Mouse (Mus musculus): ENCODE results near the gene Ubash3b. TPM values are rescaled to one million over a fixed set of nuclear protein-coding genes. Genes with fewer than 3 reads are reported as not detected.
A peak's percentile ranks its signal among the peaks of the same experiment; 100 is the strongest.

Ubash3b gene
- polyA plus RNA-seq, 1 experiment from 2014 or later, result 5.7 TPM

DNA sequence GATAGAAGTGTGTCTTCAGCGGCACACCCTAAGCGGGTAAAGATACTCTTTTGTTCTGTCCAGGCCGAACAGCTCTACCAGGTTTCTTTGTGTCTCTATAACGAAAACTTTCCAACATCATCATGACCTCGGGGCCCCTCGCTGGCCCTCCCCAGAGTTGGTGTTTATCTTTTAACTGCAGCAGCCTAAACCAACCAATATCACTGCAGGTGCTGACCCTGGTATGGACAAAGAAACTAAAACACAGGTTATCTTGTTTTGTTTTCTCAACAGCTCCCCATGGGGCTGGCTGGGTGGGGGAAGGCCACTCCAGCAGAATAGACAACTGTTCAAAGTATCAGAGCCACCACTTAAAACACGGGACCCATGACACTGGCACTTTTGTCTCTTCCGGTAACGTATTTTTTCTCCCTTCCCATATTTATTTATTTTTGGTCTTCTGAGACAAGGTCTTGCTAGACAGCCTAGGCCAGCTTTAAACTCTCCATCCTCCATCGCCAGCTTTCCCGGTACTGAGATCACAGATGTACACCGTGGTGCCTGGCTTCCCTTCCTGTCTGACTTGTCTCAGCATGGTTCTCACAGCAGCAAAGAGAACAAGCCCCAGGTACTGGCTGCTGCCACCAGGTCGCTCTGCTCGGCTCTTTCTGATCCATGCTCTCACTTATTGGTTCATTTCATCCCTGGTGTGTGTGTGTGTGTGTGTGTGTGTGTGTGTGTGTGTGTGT lies 81.9 kb downstream of the Ubash3b start:
- no peak overlapping the region for H3K4me3 ChIP-seq (ENCODE audit: low read length)
- H3K9ac ChIP-seq (ENCODE audit: low read length), result no peak overlapping the region
- peaks cover 33% of the 10 kb centered on the region for H3K4me1 ChIP-seq (ENCODE audit: control insufficient read depth, insufficient read depth, low read length)
- no peak overlapping the region for H3K27ac ChIP-seq (ENCODE audit: low read length)
- no peak overlapping the region for H3K4me2 ChIP-seq (ENCODE audit: low read depth, low read length)
- ATAC-seq (replicated peaks; ENCODE audit: extremely low read depth, insufficient read depth, low FRiP score), result no peak
- H3K36me3 ChIP-seq (ENCODE audit: control insufficient read depth, insufficient read depth), result no peaks in the 10 kb centered on the region
- WGBS, result 61% methylated on average over 14 of the region's 14 CpGs
- H3K9me3 ChIP-seq (replicated peaks; ENCODE audit: control insufficient read depth, low read length), result no peaks in the 10 kb centered on the region
- no peaks in the 10 kb centered on the region for H3K27me3 ChIP-seq (ENCODE audit: control insufficient read depth, insufficient read depth, low read length)

DNA sequence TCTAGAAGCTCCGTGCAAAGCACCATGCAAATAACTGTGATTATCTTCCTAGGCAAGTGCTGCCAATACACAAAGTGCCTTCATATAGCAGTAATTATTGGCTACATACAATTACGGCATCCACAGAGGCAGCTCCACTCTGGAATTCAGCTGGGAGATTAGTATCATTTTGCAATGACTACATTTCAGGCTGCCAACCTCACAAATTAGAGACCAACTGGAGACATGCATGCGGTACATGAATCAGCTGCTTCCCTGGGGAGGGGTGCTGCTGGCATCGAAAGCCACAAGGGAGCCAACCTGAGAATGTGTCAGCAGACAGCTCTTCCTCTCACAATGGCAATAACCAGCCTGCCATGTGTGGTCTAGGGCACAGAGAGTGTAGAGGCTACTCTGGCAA lies 83.3 kb downstream of the Ubash3b start:
- 76% methylated on average over 4 of the region's 4 CpGs for WGBS
- Histone ChIP-seq H3K36me3 (ENCODE audit: control insufficient read depth, insufficient read depth) (no peaks in the 10 kb centered on the region), H3K4me2 (ENCODE audit: low read depth, low read length) (no peak overlapping the region), H3K9me3 (replicated peaks; ENCODE audit: control insufficient read depth, low read length) (no peaks in the 10 kb centered on the region), H3K4me1 (ENCODE audit: control insufficient read depth, insufficient read depth, low read length) (peaks cover 25% of the 10 kb centered on the region), H3K27me3 (ENCODE audit: control insufficient read depth, insufficient read depth, low read length) (no peaks in the 10 kb centered on the region), H3K27ac (ENCODE audit: low read length) (no peak overlapping the region), H3K9ac (ENCODE audit: low read length) (no peak overlapping the region), H3K4me3 (ENCODE audit: low read length) (no peak overlapping the region)
- no peak for ATAC-seq (replicated peaks; ENCODE audit: extremely low read depth, insufficient read depth, low FRiP score)

DNA sequence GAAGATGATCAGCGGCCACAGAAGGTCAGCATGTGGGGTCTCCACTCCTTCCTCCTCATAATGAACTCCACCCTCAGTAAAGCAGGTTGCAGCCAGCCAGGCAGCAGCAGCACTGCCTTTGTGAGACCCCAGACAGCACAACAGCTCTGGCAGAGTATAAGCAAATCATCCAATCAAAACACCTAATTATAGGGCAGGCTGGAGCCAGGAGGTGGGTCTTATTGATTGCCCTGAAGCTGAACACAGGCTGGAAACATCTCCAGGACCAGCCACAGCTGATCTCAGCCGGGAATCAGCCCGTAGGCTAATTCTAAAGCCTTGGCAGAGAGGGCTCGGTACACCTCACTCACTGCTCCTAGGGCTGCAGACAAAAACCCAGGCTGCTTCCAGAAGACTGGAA lies 85.3 kb downstream of the Ubash3b start:
- peaks cover 16% of the 10 kb centered on the region for H3K4me1 ChIP-seq (ENCODE audit: control insufficient read depth, insufficient read depth, low read length)
- WGBS, result 68% methylated on average over 4 of the region's 4 CpGs
- H3K27ac ChIP-seq (ENCODE audit: low read length), result no peak overlapping the region

DNA sequence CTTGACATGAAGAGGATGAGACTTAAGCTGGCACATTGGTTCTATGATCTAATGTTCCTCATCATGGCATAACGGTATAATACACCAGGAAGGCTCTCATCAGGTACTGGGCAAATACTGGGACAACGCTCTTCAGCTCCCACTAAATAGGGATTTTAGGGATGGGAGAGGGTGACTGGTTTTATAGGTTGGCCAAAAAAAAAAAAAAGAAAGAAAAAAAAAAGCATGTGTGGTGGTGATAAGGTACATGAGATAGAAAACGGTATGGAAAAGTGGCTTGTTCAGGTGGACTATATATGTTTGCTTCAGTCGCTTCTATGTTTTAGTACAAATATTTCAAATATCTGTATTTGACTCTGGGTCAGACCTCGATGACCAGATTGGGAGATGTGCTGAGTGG lies 86.0 kb downstream of the Ubash3b start:
- WGBS, result 86% methylated on average over 5 of the region's 5 CpGs
- Histone ChIP-seq H3K4me3 (ENCODE audit: low read length) (no peak overlapping the region), H3K4me2 (ENCODE audit: low read depth, low read length) (no peak overlapping the region), H3K27me3 (ENCODE audit: control insufficient read depth, insufficient read depth, low read length) (no peaks in the 10 kb centered on the region), H3K27ac (ENCODE audit: low read length) (no peak overlapping the region), H3K4me1 (ENCODE audit: control insufficient read depth, insufficient read depth, low read length) (peaks cover 9% of the 10 kb centered on the region), H3K9me3 (replicated peaks; ENCODE audit: control insufficient read depth, low read length) (no peaks in the 10 kb centered on the region), H3K9ac (ENCODE audit: low read length) (no peak overlapping the region), H3K36me3 (ENCODE audit: control insufficient read depth, insufficient read depth) (no peaks in the 10 kb centered on the region)
- no peak for ATAC-seq (replicated peaks; ENCODE audit: extremely low read depth, insufficient read depth, low FRiP score)

More for the DNA sequence above, 85.3 kb downstream of the Ubash3b start:
- Histone ChIP-seq H3K36me3 (ENCODE audit: control insufficient read depth, insufficient read depth) (no peaks in the 10 kb centered on the region), H3K27me3 (ENCODE audit: control insufficient read depth, insufficient read depth, low read length) (no peaks in the 10 kb centered on the region), H3K4me2 (ENCODE audit: low read depth, low read length) (no peak overlapping the region), H3K4me3 (ENCODE audit: low read length) (no peak overlapping the region), H3K9ac (ENCODE audit: low read length) (no peak overlapping the region), H3K9me3 (replicated peaks; ENCODE audit: control insufficient read depth, low read length) (no peaks in the 10 kb centered on the region)
- ATAC-seq (replicated peaks; ENCODE audit: extremely low read depth, insufficient read depth, low FRiP score), result no peak

DNA sequence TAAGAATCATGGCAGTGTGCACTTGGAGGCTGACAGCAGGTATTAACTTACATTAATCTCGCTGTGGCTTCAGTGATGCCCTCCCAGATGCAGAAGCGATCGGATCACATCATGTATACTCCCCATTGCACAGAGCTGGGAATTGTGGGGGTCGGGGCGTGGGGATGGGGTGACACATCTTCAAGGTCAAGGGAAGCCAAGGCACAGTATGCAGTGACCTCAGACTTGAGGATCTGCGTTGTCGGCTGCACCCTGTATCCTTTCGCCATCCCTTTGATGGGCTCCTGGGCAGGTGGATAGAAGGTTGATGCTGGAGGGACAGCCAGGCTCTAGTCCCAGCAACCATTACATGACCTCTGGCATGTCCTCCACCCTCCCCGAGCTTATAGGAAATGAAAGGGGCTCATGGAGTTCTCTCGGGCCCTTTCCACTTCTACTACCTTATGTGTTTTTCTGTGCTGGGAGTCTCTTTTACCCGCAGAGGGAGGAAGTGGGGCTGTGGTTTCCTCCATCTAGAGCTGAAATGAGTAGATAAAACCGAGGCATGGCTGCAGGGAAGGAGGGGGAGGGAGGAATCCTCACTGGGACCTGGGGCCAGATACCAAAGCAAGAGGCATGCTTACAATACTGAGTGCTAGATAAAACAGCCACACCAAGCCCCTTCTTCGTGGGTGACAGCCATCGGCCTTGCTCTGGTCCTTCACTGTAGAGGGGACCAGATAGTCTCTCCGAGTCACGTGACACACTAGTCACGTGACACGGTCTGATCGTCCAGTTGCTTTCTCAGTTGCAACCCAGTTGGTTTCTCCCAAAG lies 88.1 kb downstream of the Ubash3b start:
- Histone ChIP-seq H3K9me3 (replicated peaks; ENCODE audit: control insufficient read depth, low read length) (no peaks in the 10 kb centered on the region), H3K36me3 (ENCODE audit: control insufficient read depth, insufficient read depth) (no peaks in the 10 kb centered on the region), H3K4me3 (ENCODE audit: low read length) (no peak overlapping the region), H3K4me2 (ENCODE audit: low read depth, low read length) (peak overlapping the region; percentile 3; the same call in 1 of the 2 replicates), H3K27me3 (ENCODE audit: control insufficient read depth, insufficient read depth, low read length) (no peaks in the 10 kb centered on the region), H3K27ac (ENCODE audit: low read length) (no peak overlapping the region), H3K9ac (ENCODE audit: low read length) (no peak overlapping the region), H3K4me1 (ENCODE audit: control insufficient read depth, insufficient read depth, low read length) (peaks cover 14% of the 10 kb centered on the region)
- peak; percentile 34; the same call in 1 of the 2 replicates for ATAC-seq (replicated peaks; ENCODE audit: extremely low read depth, insufficient read depth, low FRiP score)
- 66% methylated on average over 19 of the region's 19 CpGs for WGBS

DNA sequence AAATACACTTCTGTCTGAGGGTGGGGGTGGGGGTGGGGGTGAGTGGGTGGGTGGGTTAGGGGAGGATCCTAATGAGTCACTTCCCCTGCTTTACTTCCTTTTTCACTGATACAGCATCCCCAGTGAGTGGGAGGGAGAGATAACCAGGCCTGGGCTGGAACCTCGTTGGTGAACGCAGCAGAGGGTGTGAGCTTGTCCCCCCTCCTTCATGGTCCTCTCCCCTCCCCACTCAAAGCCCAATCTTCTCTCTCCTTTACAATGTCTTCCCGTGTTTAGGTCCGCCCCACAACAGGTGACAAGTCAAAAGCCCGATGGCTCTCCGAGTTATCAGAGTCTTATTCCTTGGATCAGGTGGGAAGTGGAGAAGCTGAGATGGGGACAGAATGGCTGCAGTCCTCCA lies 88.7 kb downstream of the Ubash3b start:
- Histone ChIP-seq H3K27me3 (ENCODE audit: control insufficient read depth, insufficient read depth, low read length) (no peaks in the 10 kb centered on the region), H3K9ac (ENCODE audit: low read length) (no peak overlapping the region), H3K4me2 (ENCODE audit: low read depth, low read length) (no peak overlapping the region), H3K4me1 (ENCODE audit: control insufficient read depth, insufficient read depth, low read length) (peaks cover 20% of the 10 kb centered on the region), H3K9me3 (replicated peaks; ENCODE audit: control insufficient read depth, low read length) (no peaks in the 10 kb centered on the region), H3K27ac (ENCODE audit: low read length) (no peak overlapping the region), H3K4me3 (ENCODE audit: low read length) (no peak overlapping the region), H3K36me3 (ENCODE audit: control insufficient read depth, insufficient read depth) (no peaks in the 10 kb centered on the region)
- peak; percentile 43; the same call in 1 of the 2 replicates for ATAC-seq (replicated peaks; ENCODE audit: extremely low read depth, insufficient read depth, low FRiP score)
- WGBS, result 44% methylated on average over 6 of the region's 6 CpGs

DNA sequence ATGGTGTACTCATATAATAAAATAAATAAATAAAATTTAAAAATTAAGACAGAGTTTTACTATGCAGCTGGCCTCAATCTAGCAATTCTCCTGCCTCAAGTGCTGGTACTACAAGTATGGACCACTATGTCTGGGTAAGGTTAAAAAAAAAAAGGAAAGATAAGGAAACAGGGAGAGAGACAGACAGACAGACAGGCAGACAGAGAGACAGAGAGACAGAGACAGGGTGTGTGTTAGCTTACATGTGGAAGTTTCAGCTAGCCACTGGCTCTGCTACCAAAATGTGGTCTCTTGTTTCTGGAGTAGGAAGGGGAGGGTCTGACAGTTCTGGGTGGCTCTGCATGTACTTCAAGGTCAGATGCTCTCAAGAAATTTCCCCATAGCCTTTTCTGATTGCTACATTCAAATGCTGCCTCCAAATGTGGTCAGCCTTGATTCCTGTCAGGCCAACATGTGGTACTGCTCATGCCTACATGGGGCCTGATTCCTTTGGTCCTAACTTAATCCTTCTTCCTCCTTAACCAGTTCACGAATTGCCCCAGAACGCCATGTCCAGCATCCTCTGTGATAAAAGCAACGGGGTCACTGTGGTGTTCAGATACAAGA lies 89.5 kb downstream of the Ubash3b start:
- no peaks in the 10 kb centered on the region for H3K9me3 ChIP-seq (replicated peaks; ENCODE audit: control insufficient read depth, low read length)
- H3K27me3 ChIP-seq (ENCODE audit: control insufficient read depth, insufficient read depth, low read length), result no peaks in the 10 kb centered on the region
- 33% methylated on average over 3 of the region's 3 CpGs for WGBS
- H3K36me3 ChIP-seq (ENCODE audit: control insufficient read depth, insufficient read depth), result no peaks in the 10 kb centered on the region
- no peak overlapping the region for H3K9ac ChIP-seq (ENCODE audit: low read length)
- H3K4me1 ChIP-seq (ENCODE audit: control insufficient read depth, insufficient read depth, low read length), result peaks cover 25% of the 10 kb centered on the region
- H3K4me3 ChIP-seq (ENCODE audit: low read length), result no peak overlapping the region
- no peak overlapping the region for H3K4me2 ChIP-seq (ENCODE audit: low read depth, low read length)
- no peak for ATAC-seq (replicated peaks; ENCODE audit: extremely low read depth, insufficient read depth, low FRiP score)
- H3K27ac ChIP-seq (ENCODE audit: low read length), result no peak overlapping the region

DNA sequence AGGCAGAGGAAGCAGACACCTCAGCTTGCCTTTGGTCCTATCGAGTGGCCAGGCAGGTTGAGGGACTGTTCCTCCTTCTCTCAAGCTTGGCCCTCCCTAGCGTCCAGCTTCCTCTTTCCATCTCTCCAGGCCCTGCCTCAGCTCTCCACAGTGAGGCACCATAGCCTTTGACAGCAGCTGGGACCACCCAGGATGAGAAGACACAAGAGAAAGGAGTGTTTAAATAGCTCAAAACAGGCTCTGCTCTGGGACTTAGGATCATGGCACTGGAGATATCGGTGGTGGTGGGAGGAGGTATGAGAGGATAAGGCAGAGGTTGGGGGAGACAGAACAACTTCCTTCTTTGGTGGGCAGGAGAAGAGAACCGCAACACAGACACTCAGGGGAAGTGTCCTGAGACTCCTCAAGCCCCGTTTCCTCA lies 90.7 kb downstream of the Ubash3b start:
- H3K9ac ChIP-seq (ENCODE audit: low read length), result no peak overlapping the region
- no peak overlapping the region for H3K27ac ChIP-seq (ENCODE audit: low read length)
- H3K4me3 ChIP-seq (ENCODE audit: low read length), result no peak overlapping the region
- H3K9me3 ChIP-seq (replicated peaks; ENCODE audit: control insufficient read depth, low read length), result no peaks in the 10 kb centered on the region
- 38% methylated on average over 5 of the region's 5 CpGs for WGBS
- no peaks in the 10 kb centered on the region for H3K36me3 ChIP-seq (ENCODE audit: control insufficient read depth, insufficient read depth)
- H3K4me1 ChIP-seq (ENCODE audit: control insufficient read depth, insufficient read depth, low read length), result peaks cover 25% of the 10 kb centered on the region
- ATAC-seq (replicated peaks; ENCODE audit: extremely low read depth, insufficient read depth, low FRiP score), result no peak
- no peaks in the 10 kb centered on the region for H3K27me3 ChIP-seq (ENCODE audit: control insufficient read depth, insufficient read depth, low read length)
- no peak overlapping the region for H3K4me2 ChIP-seq (ENCODE audit: low read depth, low read length)

DNA sequence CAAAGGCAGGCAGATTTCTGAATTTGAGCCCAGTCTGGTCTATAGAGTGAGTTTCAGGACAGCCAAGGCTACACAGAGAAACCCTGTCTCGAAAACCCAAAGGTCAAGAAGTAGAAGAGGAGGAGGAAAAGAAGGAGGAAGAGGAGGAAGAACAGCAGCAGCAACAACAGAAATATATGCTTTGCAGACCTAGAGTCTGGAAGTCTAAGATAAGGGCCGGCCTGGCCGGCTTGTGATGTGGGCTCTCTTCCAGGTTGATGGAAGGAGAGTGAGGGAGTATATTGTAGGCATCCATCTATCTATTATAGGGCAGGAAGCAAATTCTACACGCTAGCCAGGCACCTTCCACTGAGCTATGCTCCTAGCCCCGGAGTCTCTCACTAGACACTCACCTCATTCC lies 92.0 kb downstream of the Ubash3b start:
- no peak overlapping the region for H3K4me2 ChIP-seq (ENCODE audit: low read depth, low read length)
- no peaks in the 10 kb centered on the region for H3K27me3 ChIP-seq (ENCODE audit: control insufficient read depth, insufficient read depth, low read length)
- H3K9me3 ChIP-seq (replicated peaks; ENCODE audit: control insufficient read depth, low read length), result no peaks in the 10 kb centered on the region
- no peak overlapping the region for H3K27ac ChIP-seq (ENCODE audit: low read length)
- no peak for ATAC-seq (replicated peaks; ENCODE audit: extremely low read depth, insufficient read depth, low FRiP score)
- 47% methylated on average over 5 of the region's 5 CpGs for WGBS
- H3K9ac ChIP-seq (ENCODE audit: low read length), result no peak overlapping the region
- H3K36me3 ChIP-seq (ENCODE audit: control insufficient read depth, insufficient read depth), result no peaks in the 10 kb centered on the region
- H3K4me3 ChIP-seq (ENCODE audit: low read length), result no peak overlapping the region
- peaks cover 25% of the 10 kb centered on the region for H3K4me1 ChIP-seq (ENCODE audit: control insufficient read depth, insufficient read depth, low read length)
